Mouse (Mus musculus) right cerebral cortex, postnatal 36 days (tissue): ENCODE measurements at regions not wholly inside any gene's neighbourhood (a gene's known extent, or its start where the extent isn't known, plus 50 kb on each side); places are given as distances from the start of the nearest gene placed in this dataset.
"Not testable (repeated sequence)": the region's sequence is repeated elsewhere in the genome, so short reads cannot be mapped to it uniquely, and the experiment has no call there.

ENCODE experiments used
- DNase-seq, 2 experiments: peaks; one replicate each; pipeline ENCODE4 v3.0.0; 2022; ENCODE audit warnings: low spot score in 2 of 2, mixed read lengths in 1 of 2

DNA sequence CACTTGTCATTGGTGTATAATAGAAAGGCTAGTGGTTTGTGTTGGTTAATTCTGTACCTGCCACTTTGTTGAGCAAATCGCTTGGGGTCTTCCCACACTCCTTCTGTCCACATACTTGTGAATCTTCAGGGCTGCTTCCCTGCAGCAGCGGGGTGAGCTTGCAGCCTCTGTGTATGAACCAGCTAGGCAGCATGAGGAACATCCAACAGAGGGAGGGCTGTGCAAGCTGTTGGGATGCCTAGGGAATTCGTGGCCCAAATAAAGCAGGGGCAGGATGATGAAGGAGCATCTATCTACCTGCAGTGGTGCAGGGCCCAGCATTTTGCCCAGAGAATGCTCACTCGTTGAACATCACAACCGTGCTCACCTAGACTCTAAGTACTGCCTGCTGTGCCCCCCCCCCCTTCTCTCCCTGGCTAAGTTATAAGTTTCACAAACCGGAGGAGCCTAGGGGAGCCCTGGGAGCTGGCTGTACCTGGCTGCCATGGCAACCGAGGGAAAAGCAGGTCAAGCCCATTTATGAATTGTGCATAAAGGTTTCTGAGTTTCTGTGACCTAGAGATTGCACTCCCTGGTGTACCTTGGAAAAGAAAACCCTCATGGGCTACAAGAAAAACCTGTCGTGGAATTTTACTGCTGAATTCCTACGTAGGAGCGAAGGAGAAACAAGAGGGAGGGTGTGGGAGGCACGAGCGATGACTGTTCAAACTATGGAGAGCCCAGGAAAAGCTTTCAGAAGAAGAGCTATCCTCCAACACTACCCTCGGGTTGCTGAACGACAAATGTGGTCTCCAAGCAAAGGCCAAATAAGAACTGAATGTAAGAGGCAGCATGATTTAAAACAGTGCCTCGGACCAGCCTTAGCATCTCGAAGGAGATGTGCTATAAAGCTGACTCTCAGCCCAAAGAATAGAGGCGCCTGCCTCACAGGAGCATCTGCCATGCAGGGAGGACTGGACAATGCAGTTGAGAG, 131.0 kb upstream of the Dapk1 start:
- no peak for DNase-seq

DNA sequence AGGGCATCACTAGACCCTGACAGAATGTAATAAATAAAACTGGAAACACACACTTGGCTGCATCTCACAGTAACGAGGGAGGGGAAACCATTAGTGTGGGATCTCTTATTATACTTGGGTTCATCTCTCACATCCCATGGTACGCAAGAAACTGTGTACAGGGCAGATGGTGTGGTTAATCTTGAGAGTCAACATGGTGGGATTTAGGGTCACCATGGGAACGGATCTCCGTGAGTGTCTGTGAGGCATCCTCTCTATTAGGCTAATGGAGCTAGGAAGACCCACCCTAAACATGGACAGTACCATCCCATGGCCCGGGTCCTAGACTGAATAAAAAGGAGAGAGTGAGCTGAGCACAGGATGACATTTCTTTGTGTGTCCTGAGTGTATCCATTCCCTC, 130.1 kb upstream of the Dapk1 start:
- DNase-seq: no peak

DNA sequence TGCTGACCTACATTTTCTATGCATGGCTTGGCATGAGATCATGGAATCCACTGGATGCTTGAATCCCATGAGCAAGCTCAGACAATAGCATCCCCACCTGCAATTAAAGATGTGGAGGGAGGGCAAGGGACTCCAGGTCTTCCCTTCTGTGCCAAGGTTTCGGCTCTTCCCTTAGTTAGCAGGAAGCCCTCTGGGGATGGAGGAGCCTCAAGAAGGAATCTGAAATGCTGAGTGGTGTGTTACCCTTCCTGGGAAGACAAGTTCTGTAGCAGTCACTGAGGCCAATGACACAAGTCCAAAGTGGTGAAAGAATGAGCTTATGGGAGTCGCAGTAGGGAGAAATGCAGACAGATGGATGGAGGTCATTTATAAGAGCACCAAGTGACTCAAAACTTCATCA, 125.4 kb upstream of the Dapk1 start:
- DNase-seq: no peak

DNA sequence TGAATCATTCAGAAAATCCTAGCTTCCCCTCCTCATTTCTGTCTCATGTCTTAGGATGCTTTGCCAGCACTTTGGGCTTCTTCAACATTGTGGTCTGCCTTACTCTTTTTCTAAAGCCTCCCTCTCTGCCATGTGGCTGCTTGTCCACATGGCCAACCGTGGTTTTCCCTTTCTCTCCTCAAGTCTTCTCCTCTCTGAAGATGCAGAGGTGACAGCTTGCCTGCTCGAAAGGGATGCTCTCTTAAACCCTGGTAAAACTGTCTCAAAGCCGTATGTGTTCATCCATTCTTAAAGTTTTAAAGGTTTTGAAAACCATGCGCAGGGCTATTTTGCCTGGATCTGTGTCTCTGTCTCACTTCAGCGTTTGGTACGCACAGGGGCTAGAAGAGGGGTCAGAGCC, 123.4 kb upstream of the Dapk1 start:
- DNase-seq: no peak

DNA sequence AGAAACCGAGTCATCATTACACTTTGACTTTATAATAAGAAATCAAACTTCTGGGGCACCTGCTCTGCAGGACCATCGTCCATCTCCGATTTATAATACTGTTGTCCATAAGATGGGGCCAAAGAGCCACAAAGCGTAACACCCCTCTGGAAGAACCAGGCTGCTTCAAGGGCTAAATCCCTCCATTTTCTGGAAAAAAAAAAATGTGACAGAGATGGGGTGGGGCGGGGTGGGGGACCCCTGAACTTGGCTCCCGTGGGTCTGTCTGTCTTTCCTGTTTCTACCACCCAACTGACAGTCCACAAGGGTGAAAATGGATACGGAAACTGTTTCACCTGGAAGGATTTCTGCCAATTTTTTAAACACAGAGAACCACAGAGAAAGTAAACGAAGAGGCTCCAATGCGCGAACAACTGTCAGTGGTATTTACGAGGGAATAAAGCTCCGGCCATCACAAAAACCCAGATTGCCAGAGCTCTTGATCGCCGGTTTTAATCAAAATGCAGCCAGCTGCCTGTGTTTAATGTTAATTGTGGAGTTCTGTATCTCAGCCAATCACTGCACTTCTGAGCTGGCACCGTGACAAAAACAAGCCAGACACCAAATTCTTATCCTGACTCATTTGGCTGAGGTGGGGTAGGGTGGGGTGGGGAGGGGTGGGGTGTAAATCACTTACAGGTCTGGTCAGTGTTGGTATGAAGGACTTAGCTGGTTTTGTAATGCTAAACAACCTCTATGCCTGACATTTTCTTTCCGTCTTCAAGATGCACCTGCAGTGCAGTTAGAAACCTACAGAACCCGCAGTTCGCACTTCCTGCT, 122.5 kb upstream of the Dapk1 start:
- peak; percentile 48 to 54 for DNase-seq

DNA sequence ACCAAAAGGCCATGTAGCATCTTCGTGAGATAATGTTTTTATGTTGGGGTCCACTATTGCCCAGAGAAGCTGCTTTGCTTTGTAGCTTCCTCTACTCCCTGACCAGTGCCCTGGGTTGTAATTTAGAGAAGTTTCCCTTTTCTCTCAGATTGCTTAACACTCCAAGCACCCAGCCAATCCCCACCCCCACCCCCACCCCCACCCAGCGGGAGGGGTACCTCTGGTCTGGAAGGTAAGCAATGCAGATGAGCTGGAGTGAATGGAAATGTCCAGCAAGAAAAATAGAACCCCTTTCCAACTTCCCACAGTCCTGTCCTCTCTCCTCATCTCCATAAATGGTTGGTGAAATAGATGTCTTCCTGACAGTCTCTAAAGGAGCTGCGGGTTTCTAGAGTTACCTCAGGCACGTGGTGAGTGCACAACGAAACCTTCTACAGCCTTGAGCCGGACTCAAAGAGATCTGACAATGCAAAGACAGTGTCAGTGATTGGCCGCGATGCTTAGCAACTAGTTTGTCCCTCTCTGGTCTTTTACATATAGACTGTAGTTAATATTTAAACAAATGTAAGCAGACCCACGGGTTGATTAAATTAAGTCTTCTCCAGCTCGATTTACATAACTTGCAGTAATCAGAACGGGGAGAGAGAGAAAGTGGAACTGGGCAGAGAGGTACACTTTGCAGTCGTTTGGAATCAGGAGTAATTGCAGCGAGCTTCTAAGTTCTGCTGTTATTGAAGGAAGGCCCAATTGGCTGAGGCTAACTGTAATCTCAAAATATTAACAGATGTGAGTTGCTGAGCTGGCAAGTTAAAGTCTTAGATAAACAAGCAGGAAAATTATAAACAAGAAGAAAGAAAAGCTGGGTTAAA, 121.7 kb upstream of the Dapk1 start:
- no peak for DNase-seq

DNA sequence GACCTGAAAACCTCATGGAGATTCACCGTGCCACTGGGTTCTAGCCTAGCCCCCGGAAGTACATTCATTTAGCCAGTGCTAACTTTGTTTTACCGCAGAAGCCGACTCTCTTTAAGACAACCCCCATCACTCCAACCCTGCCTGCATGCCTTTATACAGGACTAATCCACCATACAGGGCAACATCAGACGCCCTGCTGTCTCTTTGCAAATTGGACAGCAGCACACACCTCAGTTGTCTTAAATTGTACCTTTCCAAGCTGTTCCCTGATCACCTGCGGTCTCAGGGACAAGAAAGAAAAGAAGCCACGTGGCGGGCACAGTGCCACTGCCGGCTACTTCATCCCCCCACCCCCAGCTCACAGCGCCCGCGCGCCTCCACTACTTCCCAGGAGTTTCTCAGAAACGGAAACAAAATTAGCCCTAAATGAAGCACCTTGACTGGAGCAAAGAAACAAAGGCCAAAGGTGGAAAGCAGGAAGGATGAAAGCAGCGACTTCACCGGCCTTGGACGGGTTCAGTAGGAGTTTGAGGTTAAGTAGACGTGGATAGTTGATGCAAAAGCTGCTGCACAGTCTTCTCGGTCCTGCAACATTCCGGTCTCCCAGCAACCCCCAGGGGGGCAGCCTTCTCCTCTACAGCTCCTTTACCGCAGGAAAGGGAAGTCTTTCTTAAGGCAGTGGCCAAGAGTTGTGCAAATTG, 120.9 kb upstream of the Dapk1 start:
- no peak for DNase-seq

DNA sequence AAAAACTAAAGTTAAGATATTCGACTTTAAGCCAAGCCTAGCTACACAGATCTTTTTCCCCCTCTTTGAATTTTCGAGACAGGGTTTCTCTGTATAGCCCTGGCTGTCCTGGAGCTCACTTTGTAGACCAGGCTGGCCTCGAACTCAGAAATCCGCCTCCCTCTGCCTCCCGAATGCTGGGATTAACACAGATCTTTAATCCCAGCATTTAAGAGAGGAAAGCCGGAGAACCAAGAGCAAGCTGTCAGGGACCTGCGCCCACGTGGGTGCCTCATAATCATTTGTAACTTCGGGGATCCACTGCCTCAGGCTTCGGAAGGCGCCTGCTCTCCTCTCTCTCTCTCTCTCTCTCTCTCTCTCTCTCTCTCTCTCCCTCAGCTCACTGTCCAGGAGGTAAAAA, 120.3 kb upstream of the Dapk1 start:
- not testable (repeated sequence) for DNase-seq

DNA sequence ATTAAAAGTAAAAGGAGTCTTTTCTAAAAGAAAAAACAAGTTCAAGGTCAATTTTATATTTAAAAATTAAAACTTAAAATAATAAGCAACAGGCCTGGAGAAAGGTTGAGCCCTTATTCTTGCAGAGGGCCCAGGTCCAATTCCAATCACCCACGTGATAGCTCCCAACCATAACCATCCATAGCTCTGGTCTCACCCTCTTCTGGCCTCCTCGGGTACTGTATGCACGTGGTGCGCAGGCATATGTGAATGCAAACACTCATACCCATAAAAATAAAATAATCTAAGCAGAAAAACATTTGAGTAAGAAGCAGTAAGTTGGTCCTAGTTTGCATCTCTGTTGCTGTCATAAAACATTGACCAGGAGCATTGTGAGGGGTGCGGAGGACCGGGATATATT, 119.8 kb upstream of the Dapk1 start:
- no peak for DNase-seq

DNA sequence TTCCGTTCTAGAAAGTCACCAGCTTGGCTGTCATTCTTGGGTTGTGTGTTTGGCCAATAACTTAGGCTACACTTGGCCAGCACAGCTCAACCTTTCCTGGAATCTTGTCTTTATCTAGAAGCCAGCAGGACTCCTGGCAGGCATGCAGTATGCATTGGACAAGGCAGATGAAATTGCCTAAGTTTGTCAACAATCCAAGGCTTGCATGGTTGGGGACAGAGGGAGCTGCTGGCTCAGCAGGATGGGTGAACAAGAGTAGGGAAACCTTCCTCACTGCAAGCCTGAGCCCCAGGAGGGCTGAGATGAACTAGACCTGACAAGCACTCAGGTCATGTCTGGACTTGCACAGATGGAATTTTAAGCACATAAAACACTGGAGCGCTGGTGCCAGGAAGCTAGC, 115.6 kb upstream of the Dapk1 start:
- DNase-seq: no peak

DNA sequence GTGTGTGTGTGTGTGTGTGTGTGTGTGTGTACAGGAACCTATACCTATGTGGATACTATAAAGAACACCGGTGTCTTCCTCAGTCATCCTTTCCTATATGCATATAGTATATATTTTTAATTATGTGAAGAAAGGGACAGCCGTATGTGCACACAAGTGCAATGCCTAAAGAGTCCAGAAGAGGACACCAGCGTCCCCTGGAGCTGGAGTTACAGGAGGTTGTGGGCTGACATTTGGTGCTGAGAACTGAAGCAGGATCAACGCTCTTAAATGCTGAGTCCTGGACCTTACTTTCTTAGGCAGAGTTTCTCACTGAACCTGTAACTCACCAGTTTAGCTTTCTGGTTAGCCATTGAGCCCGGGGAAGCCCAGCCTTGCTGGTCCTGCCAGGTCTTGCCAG, 114.9 kb upstream of the Dapk1 start:
- no peak for DNase-seq

DNA sequence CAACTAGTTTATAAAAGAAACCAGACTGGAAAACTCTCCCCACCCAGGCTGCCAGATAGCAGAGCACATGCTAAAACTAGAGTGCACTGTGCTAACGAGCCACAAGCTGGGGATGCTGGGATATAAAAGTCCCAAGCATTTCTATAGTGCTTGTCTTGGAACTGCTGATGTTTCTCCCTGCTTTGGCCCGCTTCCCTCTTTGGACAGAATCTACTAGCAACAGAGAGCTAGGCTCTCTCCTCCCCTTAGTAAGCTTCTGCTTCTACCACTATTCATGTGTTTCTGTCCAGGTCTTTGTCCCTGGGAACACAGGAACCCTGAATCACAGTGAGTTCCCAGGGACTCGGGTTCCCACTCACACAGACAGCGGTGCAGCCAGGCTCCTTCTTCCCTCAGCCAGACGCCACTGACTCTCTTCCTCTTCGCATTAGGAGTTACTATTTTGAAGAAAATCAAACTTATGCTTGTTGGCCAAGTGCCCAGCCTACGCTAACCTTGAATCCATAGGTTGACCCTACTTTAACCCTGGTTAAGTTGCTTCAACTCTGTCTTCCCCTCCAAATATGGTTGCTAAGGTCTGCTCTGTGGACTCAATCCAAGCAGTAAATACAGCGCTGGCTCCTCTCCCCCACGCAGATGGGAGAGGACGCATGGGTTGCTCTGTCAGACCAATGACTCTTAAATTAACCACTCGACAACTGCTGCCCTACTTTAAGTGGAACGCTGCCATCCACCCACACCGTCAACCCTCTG, 113.4 kb upstream of the Dapk1 start:
- peak; percentile 39 to 48 for DNase-seq

DNA sequence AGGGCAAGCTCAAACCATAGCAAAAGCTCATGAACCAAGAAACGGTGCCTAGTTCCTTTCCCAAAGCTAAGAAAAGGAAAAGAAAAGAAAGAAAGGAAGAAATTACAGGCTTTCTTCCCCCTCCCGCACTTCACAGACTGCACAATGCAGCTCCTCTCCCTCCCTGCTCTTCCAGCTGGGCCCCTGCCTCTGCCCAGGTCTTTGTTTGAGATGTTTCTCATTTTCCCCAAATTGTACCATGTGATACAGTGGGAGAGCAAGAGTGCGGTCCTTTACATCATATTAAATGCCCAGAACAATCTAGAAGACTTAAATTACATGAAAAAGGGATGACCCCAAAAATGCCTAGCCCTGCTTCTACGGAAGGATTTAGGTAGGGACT, 112.9 kb upstream of the Dapk1 start:
- no peak for DNase-seq

DNA sequence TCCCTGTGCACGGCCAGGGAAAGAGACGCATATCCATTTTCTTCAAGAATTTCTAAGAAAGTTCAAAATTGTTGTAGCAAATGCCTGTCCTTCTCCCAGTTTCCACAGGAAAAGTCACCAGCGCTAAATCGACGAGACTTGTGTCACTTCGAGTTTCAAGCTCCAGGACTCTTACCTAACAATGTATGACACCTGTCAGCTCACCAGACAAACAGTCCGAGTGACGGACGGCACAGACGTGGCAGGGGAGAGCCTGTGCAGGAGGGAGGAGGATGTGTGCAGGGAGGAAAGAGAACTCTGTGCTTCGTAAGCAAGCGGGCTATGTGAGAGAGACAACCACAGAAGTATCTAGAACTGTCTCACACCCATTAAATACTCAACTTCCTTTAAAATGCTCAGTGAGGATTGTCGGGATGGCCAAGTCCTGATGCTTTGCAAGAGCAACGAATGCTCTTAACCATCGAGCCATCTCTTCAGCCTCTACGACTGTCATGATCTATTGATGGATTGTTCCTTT, 109.7 kb upstream of the Dapk1 start:
- DNase-seq: no peak

DNA sequence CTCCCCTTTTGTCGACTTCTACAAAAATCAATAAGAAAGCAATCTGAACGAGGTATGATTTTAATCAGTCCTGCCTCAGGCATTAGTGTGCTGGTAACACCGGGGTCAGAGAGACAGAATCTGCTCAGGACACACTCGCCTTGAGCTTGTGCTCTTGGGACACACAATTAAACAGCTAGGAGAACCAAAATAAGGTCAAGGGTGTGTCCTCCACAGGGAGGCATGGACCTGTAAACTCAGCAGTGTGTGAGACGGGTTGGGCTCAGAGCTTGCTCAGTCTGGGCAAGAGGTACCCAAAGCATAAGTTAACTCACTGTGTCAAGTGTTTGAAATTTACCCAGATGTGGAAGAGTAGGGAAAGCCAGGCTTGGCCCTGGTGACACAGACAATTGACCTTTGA, 107.9 kb upstream of the Dapk1 start:
- DNase-seq: no peak

DNA sequence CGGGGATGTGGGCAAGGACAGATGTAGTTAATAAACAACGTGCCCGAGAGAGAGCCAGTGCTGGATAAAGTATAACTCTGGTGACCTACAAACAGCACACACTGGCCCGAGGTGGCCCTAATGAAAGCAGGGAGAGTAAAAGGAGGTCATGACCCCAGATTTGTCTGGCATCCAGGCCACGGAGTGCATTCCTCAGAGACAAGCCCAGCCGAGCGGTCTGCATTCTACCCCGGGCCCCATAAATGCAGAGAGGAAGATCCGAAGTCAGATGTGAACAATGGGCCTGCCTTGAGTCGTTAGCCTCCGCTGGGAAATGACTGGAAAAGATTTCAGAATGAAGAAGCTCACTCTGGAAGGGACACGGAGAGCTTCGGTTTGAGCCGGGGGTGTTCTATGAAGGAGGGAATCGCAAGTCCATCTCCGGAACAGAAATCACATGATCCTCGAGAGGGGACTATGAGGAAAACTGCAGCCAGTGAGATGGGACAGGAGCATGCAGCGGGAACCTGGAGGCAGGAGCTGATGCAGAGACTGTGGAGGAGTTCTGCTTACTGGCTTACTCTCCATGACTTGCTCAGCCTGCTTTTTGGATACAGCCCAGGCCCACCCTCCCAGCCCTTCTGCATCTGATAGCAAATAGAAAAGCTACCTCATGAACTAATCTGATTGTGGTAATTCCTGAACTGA, 103.9 kb upstream of the Dapk1 start:
- no peak for DNase-seq

DNA sequence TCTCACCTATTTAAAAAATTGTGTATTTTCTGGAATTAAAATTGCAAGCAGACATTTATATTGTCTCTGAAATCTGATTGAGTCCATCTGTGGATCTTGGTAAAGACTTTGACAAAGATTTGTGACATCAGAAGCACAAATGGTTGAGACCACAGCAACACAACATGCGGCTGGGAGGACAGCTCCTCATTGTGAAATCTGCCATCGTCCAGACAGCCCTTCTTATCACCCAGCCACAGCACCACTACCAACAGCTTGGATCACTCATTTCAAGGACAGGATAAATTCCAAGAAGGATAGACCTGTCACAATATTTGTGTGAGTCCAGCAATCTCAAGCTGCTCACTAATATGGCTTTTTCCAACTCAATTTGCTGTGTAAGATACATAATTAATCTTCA, 97.6 kb upstream of the Dapk1 start:
- DNase-seq: no peak

DNA sequence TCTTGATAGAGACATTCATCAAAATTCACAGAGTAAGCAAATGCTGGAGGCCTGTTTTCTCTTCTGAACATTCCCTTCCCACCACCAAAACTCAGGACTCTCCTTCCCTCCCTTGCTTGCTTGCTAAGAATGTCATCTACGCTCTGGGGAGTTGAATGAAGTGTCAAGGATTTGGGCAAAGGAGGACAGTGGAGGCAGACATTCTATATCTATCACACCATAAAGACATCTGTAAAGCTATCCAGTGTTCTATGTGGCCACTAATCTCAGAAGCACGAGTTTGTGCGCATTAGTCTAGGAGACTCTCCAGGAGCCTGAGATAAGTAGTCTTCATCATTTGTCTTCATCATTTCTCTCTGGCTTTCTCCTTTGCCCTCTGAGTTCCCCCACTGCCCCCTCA, 94.1 kb upstream of the Dapk1 start:
- DNase-seq: no peak

DNA sequence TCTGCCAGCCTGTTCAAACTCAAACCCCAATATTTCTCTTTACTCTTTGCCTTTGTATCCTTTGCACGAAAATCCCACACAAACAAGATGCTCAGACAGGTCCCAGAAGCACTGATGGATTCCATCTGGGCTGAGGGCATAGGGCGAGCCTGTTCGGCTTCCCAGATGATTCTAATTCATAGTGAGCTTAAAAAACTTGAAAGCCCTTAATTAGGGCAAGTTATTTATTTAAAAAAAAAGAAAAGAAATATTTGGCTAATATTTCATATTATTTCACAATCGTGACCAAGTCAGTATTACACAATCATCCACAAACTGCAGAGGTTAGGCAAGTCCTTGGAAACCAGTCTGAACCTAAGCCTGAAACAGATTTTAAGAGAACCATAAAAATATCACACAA, 93.7 kb upstream of the Dapk1 start:
- DNase-seq: no peak

DNA sequence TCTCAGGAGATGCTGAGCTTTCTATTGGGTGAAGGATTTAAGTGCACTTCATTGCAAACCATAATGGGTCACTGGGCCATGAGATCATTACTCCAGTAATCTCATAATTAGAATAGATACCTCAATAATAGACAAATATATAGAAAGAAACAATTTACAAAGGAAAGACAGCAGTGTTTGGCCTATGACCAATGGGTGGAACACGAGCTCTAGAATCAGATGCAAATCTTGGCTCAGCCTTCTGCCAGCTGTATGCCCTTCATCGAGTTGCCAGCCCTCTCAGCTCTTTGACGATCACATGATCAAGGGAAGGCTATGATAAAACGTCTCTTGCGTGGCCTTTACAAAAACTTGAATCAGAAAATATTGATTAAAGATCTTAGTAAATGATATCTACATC, 92.9 kb upstream of the Dapk1 start:
- no peak for DNase-seq
